Mouse (Mus musculus): ENCODE measurements around the gene Cd69.

The Cd69 gene

DNA sequence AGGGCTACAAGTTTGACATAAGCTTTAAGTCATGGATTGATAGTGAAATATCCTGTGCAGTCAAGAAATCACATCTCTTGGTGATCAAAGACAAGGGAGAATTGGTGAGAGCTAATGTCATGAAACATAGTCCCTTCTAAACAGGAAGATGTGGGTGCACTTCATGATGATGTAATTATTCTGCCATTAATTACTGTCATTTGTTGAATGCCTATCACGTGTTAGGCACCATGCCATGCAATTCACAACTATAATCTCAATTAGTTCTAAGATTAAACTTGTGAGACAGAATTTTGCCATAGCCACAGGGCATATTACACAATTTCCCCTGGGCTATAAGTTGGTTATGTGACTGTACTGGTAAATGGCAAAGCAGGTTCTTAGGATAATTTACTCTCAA, 28.2 kb downstream of the Cd69 start:
- no peak for DNase-seq

DNA sequence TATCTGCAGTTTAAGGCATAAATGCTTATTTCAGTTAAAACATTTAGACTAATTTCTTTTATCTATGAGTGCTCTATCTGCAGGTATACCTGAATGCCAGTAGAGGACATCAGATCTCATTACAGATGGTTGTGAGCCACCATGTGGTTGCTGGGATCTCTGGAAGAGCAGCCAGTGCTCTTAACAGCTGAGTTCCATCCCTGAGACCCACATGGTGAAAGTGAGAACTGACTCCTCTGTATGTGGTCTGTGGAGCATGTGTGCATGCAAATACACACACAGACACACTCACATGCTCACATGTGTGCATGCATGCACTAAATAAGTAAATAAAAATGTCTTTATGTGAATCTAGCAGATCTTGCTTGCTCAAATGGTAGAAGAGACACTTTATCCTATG, 29.4 kb downstream of the Cd69 start:
- no peak for DNase-seq

DNA sequence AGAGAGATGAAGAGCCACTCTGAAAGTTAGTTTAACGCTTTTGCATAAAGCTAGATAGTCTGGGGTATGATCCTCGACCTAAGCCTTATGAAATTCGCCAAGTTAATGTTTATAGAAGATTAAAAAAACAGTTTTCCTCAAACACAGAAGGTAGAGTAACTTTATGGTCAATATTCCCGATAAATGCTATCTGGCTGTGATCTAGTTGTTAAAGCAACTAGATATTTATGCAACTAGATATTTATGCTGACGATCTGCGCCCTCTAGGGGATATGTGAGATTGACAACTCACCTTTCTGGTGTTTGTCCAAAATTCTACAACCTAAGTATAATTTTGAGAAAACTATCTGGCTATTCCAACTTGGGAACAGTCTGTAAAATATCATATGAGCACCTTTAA, 33.3 kb downstream of the Cd69 start:
- DNase-seq = peak; percentile 77

DNA sequence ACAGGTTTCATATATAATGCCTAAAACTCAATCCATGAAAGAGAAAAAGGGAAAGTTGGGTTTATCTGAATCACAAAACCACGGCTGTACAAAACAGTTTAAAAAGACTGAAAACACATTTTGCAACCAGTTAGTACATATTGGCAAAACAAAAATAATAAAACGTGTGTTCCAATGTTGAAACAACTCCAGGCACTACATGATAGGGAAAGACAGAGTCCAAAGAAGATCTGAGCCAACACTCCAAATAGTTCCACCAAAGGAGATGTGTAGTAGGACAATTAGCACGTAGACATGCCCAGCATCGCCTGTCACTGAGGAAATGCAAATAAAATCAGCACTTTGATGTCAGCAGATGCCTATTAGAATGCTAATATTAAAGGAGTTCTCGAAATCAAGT, 33.8 kb downstream of the Cd69 start:
- DNase-seq = no peak

DNA sequence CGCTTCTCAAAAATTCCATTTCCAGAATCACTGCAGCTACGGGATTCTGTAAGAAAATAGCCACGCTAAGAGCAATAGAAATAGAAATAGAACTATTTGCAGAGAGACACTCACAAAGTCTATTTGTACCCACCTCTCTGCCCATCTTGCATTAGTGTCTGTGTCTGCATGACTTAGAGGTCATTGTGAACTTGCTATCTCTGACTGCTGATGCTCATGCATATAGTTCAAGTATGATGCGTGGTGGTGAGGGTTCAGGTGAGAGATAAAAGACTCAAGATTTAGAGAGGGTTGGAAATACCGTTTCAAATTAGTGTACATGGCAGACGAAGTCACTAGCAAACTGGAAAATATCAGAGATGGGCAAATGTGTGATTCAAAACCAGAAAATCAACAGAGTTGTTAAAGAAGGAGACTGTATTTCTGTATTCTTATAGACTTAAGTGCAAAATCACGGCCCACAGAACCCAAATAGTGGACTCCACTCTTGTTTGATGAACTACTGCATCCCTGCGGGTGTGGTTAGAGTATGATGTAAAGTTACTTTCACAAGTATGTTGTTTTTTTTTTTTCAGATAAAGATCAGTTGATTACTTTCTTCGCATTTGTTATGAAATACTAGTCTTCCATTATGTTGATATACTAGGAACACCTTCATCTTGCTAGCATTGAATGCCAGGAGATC, 35.5 kb downstream of the Cd69 start:
- DNase-seq = no peak

DNA sequence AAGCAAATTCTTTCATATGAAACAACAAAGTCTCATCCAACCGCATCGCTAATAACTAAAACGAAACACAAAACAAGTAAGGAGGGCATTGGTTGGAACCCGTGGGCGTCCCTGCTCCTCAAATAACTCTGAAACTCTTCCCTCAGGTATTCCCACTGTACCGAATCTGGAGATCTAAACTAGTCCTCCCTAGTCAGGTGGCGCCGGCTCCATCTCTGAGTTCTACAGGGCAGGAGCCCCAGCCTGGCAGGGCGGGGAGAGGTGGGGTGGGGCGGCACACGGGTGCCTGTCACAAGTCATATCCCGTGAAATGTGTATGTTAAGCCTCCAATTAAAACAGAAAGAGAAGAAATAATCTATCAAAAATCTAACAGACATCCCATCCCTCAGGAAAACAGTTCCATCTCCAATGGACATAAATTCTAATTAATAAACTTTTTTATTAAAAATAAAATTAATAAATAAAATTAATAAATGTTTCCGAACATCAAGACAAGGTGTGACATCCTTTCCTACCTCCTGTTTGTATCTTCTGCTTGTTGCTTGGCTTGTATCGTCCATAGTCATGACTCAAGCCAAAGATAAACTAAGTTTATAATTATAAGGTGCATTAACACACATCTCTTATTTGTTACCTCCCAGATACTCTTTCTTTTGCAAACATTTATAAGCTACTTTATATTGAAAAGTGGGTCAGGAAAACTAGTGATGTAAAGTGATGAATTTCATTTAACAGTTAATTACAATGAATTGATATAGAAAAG, 36.8 kb downstream of the Cd69 start:
- peak; percentile 79 for DNase-seq

DNA sequence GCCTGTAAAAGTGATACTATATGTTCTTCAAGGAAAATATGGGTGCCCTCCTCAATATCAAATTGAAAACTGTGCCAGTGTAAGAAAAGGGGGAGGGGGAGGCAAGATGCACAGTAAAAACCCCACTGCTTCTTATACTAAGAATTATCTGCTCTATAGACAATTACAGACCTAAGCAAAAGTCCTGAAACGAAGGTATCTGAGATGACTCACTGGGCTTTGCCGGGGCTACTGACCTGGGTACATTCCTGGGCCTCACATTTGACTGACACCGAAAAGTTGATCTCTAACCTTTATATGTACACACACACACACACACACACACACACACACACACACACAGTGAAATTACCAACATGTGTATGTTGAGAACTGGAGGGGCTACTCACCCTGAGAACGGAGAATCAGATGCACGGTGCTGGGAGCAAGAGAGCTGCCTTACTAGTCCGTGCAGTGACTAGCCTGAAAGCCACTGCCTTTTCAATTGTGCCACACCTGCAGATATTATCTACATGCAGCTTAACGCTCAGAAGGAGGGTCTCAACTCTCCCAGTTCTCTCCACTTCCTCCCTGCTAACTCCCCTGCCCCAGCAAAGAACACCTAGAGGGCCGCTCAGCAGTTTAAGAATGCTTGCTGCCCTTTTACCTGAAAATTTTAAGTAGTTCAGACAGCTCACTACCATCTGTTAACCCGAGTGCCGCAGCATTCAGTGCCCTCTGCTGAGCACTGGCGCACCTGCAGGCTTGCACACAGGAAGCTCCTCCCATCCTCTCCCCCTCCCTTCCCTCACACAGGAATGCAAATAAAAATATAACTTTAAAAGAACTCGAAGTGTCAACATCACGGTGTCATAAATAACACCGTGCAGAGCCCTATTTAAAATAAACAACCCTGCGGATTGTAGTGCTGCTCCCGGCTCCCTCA, 37.6 kb downstream of the Cd69 start:
- peak; percentile 97 for DNase-seq

DNA sequence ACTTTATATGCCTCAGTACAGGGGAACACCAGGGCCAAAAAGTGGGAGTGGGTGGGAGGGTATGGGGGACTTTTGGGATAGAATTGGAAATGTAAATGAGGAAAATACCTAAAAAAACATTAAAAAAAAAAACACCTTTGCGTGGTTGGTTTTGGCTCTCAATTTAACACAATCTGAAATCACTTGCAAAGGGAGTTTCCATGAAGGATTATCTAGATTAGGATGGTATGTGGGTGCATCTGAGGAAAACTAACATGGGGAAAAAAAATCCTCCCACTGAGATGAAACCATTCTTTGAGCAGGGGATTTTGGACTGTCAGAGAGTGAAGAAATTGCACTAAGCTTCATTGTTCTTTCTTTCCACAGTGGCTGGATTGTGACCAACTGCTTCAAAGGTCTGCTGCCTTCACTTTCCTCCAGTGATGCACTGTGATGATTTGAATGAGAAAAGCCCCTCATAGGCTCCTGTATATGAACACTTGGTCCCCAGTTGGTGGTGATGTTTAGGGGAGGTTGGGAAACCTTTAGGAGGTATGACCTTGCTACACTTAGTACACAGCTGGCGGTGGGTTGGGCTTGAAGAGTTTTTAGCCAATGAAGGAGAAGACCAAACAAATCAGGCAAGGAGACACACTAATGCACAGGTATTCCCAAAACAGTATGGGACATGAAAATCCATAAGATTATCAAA, 38.4 kb downstream of the Cd69 start:
- DNase-seq = peak; percentile 81

DNA sequence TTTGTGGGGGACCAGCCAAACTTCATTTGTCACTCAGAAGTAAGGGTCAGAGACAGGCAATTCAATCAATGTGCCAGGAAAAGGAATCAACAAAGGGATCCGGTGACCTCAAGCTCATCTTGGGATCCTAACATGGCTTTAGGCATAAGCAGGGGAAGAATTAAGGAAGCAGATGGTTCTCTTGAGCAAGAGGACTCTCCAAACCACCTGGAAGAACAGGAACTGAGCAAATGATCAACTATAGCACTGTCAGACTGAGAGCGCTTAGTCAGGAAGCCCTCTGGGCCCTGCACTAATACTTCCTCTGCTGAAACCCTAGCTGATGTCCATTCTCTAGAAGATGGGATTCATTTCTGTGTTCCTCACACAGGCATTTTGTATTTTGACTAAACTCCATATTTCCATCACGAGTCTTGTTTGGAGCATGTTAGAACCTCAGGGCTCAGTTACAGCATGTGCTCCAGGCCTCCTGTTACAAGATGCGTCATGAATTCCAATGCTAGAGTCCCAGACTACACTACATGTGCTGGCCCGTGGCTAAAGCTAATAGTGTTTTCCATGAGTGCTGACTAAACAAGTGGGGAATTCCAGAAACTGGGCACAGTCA, 39.3 kb downstream of the Cd69 start:
- DNase-seq = peak; percentile 87

DNA sequence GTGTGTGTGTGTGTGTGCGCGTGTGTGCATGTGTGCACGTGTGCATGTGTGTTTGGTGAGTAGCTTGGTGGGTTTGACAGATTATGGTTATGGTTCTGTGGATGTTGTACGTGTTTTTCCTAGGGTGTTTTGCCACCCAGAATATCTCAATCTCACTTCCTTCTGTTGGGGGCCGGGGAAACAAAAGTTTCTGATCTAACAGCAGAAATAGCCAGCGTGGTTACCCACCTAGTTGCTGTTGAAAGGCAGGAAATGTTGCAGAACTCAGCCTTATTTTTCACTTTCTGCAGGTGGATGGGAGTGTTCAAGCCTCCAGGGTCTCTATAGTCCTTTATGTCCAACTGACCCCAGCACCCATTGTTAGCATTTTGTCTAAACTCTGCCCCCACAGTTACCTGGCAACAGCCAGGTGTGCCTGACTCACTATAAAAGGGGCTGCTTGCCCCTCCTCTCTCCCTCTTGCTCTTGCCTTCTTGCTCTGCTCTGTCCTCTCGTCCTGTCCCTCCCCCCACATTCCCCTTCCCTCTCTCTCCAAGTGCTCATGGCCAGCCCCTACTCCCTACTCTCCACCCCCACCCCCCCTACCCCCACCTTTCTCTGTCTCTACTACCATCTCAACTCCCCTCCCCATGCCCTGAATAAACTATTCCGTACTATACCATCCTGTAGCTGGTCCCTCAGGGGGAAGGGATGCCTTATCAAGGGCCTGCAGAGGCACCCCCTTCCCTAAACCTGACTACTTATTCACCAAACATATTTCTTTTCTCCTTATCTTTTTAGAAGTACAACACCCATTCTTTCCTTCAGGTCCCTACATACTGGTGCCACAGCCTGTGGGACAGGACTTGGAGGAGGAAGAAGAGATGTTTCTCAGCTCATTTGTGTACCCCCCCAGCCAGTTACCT, 40.5 kb downstream of the Cd69 start:
- peak; percentile 64 for DNase-seq

DNA sequence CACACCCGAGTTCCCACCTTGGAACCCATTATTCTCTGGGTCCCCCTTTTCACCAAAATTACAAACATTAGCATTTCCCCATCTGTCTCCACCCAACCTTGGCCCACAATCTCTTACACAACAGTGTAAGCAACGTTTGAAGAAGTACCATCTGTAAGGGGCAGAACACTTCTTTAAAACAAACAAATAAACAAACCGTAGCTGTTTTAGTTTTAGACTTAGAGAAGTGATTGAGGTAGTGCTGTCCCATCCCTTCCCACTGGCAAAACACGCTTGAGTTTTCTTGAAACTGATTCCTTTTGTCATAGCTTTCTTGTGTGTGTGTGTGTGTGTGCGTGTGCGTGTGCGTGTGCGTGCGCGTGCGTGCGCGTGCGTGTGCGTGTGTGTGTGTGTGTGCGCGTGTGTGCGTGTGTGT, 41.3 kb downstream of the Cd69 start:
- no peak for DNase-seq

DNA sequence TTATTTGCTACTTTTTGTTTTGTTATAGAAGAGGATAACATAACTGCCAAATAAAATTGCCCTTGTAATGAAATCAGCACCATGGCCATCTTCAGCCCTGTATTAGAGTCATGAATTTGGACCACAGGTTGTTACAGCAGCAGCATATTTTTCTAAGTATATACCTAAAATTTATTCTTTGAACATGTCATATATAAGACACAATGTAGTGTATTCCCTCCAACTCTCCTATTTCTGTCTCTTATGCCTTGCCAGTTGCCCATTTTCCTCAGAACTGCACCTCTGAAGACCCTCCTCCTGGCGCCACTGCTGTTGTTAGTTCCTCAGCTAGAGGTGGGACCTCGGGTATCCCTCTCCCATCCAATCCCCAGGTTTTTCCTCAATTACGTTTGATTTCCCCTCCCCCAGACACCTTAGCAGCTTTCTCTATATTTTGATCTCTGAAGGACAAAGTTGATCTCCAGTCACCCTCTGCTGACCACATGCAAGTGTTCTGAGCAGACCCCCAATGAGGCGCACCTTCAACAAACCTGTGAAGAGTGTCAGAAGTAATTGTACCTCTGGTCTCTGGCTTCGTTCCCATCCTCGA, 41.8 kb downstream of the Cd69 start:
- DNase-seq = no peak

DNA sequence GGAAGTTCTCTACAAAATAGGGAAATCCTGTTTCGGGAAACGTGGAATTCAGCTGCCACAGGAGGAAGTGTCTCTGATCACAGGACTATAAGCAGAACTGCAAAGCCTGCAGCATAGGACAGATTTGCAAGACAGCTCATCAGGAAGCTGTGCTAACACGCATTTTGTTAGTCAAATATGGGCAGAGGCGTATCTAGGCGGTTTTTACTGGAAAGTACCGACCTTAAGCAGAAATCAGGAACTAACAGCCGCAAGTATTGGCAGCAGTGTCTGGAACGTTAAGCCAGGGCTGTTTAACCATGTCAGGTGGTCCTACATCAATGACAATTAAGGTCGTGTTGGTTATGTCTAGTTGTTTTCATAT, 42.4 kb downstream of the Cd69 start:
- peak; percentile 88 for DNase-seq

DNA sequence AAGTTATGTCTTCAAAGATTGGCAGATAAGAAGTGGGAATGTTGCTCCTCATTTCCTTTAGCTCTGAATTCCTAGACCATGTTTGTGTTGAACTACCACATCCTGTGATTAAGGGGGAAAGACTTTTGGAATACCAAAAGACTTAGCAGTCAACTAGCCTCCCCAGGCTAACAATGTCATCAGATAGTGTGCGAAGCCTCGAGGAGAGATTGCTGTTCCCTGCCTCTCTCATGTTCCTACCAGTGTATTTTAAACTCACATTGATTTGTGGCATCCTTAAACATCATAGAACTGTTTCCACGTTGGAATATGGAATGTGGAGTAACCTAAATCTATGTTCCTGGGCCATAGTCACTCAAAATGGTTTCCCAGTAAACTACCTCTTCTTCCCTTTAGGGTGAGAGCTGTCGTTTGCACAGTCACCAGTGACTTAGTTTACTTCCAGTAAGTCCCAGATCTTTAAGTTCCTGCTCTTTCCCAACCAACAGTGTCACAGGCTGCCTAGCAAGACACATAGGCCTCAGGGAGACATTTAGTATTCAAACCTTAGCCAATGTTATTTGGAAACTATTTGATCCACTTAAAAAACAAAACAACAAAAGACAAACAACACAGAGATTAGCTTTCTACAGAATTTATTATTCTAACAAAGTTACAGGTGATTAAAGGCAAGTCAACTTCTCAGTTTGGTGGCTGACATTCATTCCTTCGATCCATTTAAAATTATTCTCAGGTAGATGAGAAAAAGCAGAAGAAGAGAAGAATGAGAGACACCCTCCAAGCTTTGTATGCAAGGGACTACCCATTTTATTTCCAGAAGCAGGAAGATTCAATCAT, 43.0 kb downstream of the Cd69 start:
- DNase-seq = no peak

DNA sequence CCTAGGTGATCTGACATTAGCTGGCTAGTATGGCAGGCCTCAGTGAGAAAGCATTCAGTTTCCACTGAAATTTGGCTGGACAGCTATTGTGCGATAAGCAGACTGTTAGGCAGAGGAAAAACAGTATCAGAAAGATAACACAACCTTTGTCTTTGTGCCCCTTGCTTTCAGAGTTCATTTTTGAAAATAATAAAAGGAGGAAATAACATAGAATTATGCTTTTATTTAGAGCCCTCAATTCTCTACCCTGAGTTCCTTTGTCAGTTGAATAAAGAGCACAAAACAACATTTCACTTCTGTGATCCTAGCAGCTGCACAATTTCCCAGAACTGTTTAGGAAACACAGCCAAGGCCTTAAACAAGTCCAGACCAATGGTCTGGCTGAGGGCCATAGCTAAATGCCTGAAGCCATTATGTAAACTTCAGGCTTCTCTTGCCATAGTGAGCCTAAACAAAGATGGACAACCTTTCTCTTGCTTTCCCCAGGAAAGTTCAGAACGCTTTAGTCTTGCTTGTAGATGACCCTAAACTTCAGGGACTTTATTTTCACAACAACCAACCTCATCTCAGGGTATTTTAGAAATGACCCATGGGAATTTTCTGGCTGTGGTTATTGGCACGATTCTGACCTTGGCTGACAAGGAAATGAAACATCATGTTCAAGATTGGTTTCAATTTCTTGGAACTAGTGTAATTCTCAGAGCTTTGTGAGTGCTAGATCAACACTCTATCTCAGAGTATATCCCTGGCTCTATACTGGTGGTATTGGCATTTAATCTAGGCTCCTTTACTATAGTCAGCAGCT, 45.3 kb downstream of the Cd69 start:
- DNase-seq = peak; percentile 94

DNA sequence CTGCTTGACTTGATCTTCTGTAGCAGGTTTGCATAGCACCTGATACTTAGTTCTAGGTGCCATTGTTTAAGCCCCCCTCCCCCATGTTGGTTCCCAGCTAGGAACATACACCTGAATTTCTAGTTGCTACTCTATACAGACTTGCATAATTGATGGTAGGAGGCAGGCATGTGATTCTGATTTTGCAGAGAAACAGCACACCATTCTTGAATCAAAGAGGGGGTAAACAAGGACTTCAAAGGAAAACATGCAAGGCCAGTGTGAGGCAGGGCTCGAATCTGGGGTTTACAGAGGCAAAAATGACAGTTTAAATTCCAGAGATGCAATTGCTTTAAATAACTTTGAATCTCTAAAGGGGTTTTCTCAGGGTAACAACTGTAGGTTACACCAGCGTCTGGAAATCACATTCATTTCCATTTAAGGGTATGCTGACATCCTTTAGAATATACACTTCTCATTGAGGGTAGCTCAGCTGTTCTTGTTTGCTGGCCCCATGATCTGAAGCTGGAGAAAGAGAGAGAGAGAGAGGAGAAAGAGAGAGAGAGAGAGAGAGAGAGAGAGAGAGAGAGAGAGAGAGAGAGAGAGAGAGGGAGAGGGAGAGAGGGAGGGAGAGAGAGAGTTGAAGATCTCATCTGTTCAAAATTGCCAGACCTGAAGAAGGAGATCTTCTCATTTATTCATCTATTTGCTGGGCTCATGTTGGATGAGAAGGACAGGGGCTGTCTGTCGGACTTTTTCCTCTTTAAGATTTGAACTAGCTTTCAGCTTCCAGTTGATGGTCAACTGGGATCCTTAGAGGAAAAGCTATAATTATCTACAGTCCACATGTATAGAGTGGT, 46.1 kb downstream of the Cd69 start:
- DNase-seq = no peak

DNA sequence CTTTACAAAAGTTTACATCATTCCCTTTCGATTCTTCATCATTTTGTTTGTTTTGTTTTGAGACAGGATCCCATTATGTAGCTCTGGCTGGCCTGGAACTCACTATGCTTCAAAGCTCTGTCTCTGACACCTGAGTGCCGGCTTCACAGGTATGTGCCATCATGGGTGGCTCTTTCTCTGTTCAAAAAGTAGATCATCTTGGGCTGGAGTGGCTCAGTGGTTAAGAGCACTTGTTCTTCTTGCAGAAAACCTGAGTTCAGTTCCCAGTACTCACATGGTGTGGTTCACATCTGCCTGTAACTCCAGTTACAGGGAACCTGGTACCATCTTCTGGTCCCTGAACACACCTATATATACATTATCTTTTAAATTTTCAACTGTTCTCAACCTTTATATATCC, 50.2 kb downstream of the Cd69 start:
- DNase-seq = no peak

DNA sequence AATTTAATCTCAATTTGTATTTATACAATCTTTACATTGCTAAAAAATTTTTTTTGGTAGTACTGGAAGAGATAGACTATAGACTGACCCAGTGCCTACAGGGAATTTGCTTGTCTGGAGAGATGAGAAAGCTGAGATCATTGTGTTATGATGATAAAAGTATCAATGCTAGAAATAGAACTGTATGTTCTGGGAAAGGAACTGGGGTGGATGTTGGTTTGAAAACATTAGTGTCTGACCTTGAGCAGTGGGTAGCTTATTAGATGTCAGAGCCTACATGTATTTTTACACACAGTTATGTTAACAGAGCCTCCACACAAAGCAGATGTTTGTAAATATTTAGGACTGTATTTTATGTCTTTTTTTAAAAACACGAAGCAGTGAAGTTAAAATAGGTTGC, 51.1 kb downstream of the Cd69 start:
- no peak for DNase-seq

Measured in lung, postnatal 36 days (tissue).